Mouse (Mus musculus): ENCODE measurements around the gene Atf1. TPM values are rescaled to one million over a fixed set of nuclear protein-coding genes. Genes with fewer than 3 reads are reported as not detected.
"Not testable (repeated sequence)": the region's sequence is repeated elsewhere in the genome, so short reads cannot be mapped to it uniquely, and the experiment has no call there.

The Atf1 gene
- polyA plus RNA-seq, 1 experiment from 2014 or later = 26.0 TPM

DNA sequence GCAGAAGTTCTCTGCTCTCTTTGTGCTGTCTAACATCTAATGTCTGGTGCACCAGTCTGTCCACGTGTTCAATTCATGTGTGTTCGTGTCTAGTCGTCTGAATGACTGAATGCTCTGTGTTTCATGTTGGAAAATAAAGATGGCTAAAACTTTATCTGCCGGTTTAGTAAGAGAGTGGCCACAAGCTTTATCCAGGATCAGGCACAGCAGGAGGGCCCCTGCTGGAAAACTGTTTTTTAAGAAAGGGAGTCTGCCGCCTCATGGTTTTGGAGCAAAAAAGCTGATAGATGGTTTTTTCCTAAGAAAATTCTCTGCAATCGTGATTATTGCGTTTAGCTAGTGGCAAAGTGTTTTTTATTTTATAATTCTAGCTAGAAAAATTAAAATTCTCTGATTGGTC is 43.0 kb downstream of the Atf1 start:
- H3K4me1 ChIP-seq; H3K4me2 ChIP-seq (replicated peaks); H3K27me3 ChIP-seq (replicated peaks); H3K27ac ChIP-seq; H3K36me3 ChIP-seq; H3K9ac ChIP-seq; H3K4me3 ChIP-seq; ATAC-seq (ENCODE audit: low FRiP score, low read depth); H3K9me3 ChIP-seq: not testable (repeated sequence)
- 30% methylated on average over 7 of the region's 7 CpGs for WGBS

GRCm38 (mm10) chr15:100271411-100271810 is 43.8 kb downstream of the Atf1 start:
- H3K27me3 ChIP-seq (replicated peaks) = peaks cover 4% of the 10 kb centered on the region; the same call in 1 of the 2 replicates
- H3K9ac ChIP-seq = no peak overlapping the region
- H3K4me2 ChIP-seq (replicated peaks) = no peak overlapping the region
- 65% methylated on average over 14 of the region's 14 CpGs for WGBS
- no peaks in the 10 kb centered on the region for H3K36me3 ChIP-seq
- ATAC-seq (ENCODE audit: low FRiP score, low read depth) = no peak
- H3K27ac ChIP-seq = no peak overlapping the region
- H3K4me1 ChIP-seq = no peaks in the 10 kb centered on the region
- H3K4me3 ChIP-seq = no peak overlapping the region
- no peaks in the 10 kb centered on the region for H3K9me3 ChIP-seq

GRCm38 (mm10) chr15:100273791-100274308 is 46.2 kb downstream of the Atf1 start:
- not testable (repeated sequence) for H3K36me3 ChIP-seq; H3K4me3 ChIP-seq; H3K9me3 ChIP-seq; H3K9ac ChIP-seq; H3K27me3 ChIP-seq (replicated peaks); H3K4me1 ChIP-seq; H3K4me2 ChIP-seq (replicated peaks); ATAC-seq (ENCODE audit: low FRiP score, low read depth); H3K27ac ChIP-seq
- WGBS = 90% methylated on average over 4 of the region's 4 CpGs

DNA sequence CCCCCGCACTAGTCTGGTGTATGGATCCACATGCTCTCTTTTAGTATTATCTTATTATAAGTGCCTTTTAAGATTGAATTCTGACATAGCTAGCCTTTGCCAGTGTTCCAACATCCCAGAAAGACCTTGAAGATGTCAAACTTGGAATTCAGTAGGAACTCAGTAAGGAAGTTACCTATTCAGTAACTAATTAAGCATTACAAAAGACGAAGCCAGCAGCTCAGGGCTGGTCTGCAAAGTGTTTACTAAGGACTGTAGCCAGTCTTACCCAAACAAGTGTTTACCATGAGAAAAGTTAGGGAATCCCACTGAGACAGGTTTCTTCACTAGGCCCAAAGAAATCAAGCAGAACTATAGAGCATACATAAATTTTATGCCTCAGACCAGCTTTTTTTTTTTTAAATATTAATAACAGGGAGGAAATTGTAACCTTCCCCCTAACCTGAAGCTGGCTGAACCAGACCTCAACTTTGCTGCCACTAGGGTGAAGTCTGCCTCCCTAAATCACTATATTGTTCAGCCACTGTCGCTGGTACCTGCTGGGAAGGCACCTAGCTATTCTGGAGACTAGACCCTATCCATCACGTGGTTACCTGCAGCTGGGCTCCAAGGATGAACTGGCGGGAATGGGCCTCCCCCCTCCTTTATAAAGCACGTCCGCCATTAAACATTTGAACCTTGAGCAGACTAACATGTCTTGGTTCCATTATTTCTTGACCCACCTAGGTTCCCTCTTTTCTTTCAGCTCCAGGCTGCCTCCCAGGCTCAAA is 47.4 kb downstream of the Atf1 start:
- H3K27ac ChIP-seq = no peak overlapping the region
- no peaks in the 10 kb centered on the region; the same call in 1 of the 2 replicates for H3K27me3 ChIP-seq (replicated peaks)
- H3K9me3 ChIP-seq = no peaks in the 10 kb centered on the region
- H3K4me3 ChIP-seq = no peak overlapping the region
- H3K4me1 ChIP-seq = no peaks in the 10 kb centered on the region
- WGBS = 88% methylated on average over 7 of the region's 7 CpGs
- H3K4me2 ChIP-seq (replicated peaks) = no peak overlapping the region
- H3K36me3 ChIP-seq = no peaks in the 10 kb centered on the region
- ATAC-seq (ENCODE audit: low FRiP score, low read depth) = no peak
- H3K9ac ChIP-seq = no peak overlapping the region

DNA sequence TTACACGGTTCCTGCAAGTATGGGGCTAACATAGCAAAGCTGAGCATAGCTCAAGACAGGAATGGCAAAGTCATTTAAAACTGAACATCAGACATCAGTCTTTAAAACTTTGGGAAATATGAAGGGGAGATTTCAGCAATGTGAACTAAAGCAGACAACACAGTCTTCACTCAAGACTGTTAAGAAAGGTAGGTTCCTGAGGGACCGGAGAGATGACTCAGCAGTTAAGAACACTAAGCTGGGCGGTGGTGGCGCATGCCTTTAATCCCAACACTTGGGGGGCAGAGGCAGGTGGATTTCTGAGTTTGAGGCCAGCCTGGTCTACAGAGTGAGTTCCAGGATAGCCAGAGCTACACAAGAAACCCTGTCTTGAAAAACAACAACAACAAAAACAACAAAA is 48.8 kb downstream of the Atf1 start:
- WGBS = 94% methylated on average over 4 of the region's 4 CpGs
- H3K9me3 ChIP-seq = peaks cover 4% of the 10 kb centered on the region; the same call in 1 of the 2 replicates
- no peaks in the 10 kb centered on the region; the same call in 1 of the 2 replicates for H3K27me3 ChIP-seq (replicated peaks)
- no peak overlapping the region for H3K4me3 ChIP-seq
- H3K27ac ChIP-seq = no peak overlapping the region
- H3K36me3 ChIP-seq = no peaks in the 10 kb centered on the region
- no peaks in the 10 kb centered on the region for H3K4me1 ChIP-seq
- no peak for ATAC-seq (ENCODE audit: low FRiP score, low read depth)
- no peak overlapping the region for H3K9ac ChIP-seq
- no peak overlapping the region for H3K4me2 ChIP-seq (replicated peaks)

GRCm38 (mm10) chr15:100277586-100277985 is 50.0 kb downstream of the Atf1 start:
- peaks cover 4% of the 10 kb centered on the region; the same call in 1 of the 2 replicates for H3K9me3 ChIP-seq
- 96% methylated on average over 3 of the region's 3 CpGs for WGBS
- H3K36me3 ChIP-seq = no peaks in the 10 kb centered on the region
- no peaks in the 10 kb centered on the region for H3K27me3 ChIP-seq (replicated peaks)
- H3K4me1 ChIP-seq = no peaks in the 10 kb centered on the region
- no peak overlapping the region for H3K4me3 ChIP-seq
- no peak overlapping the region for H3K4me2 ChIP-seq (replicated peaks)
- no peak for ATAC-seq (ENCODE audit: low FRiP score, low read depth)
- H3K9ac ChIP-seq = no peak overlapping the region
- H3K27ac ChIP-seq = no peak overlapping the region

DNA sequence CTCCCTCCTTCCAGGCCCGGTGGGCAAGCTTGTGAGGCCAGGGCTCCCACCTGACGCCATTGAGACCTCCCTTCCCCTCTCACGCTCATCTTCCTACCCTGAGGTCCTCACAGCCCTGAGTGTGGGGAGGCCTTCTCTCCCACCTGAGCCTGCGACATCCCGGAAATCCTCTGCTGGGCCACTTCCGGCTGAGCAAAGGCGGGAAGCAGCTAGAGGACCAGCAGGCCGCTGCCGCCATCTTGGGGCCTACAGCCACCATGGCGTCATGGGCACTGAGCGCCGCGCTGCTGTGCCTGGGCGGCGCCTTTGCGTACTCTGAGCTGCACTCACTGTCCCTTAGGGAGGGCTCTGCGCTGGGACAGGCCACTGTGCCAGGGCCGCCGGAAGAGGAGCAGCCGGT is 53.0 kb downstream of the Atf1 start, which contains the start of gene Tmprss12:
Gene Tmprss12, plus strand, starts transcription at position 212 of the 400 bp plus-strand sequence.
- Histone ChIP-seq H3K4me1 (no peaks in the 10 kb centered on the region), H3K9ac (no peak within 1 kb of the TSS), H3K4me3 (no peak within 1 kb of the TSS), H3K27ac (no peak within 1 kb of the TSS), H3K36me3 (no peaks in the 10 kb centered on the region), H3K9me3 (peaks cover 4% of the 10 kb centered on the region; the same call in 1 of the 2 replicates), H3K27me3 (replicated peaks) (no peaks in the 10 kb centered on the region), H3K4me2 (replicated peaks) (no peak within 1 kb of the TSS)
- WGBS = 95% methylated on average over 20 of the region's 20 CpGs
- no peak for ATAC-seq (ENCODE audit: low FRiP score, low read depth)

GRCm38 (mm10) chr15:100288980-100289379 is 61.4 kb downstream of the Atf1 start:
- WGBS = 91% methylated on average over 6 of the region's 6 CpGs
- Histone ChIP-seq H3K4me3 (no peak overlapping the region), H3K9ac (no peak overlapping the region), H3K4me2 (replicated peaks) (no peak overlapping the region), H3K9me3 (0 out of 2 replicates have a peak, but pooled peaks cover 3% of the 10 kb centered on the region), H3K27ac (no peak overlapping the region), H3K4me1 (no peaks in the 10 kb centered on the region), H3K27me3 (replicated peaks) (no peaks in the 10 kb centered on the region), H3K36me3 (no peaks in the 10 kb centered on the region)
- no peak for ATAC-seq (ENCODE audit: low FRiP score, low read depth)

- Histone ChIP-seq H3K9me3 (0 out of 2 replicates have a peak, but pooled peaks cover 3% of the 10 kb centered on the region), H3K4me3 (no peak overlapping the region), H3K4me1 (no peaks in the 10 kb centered on the region), H3K27me3 (replicated peaks) (no peaks in the 10 kb centered on the region), H3K9ac (no peak overlapping the region), H3K36me3 (no peaks in the 10 kb centered on the region), H3K4me2 (replicated peaks) (no peak overlapping the region), H3K27ac (no peak overlapping the region)
- WGBS = 78% methylated on average over 5 of the region's 5 CpGs
- ATAC-seq (ENCODE audit: low FRiP score, low read depth) = no peak
Observed at GRCm38 (mm10) chr15:100290858-100291257, 63.2 kb downstream of the Atf1 start.

DNA sequence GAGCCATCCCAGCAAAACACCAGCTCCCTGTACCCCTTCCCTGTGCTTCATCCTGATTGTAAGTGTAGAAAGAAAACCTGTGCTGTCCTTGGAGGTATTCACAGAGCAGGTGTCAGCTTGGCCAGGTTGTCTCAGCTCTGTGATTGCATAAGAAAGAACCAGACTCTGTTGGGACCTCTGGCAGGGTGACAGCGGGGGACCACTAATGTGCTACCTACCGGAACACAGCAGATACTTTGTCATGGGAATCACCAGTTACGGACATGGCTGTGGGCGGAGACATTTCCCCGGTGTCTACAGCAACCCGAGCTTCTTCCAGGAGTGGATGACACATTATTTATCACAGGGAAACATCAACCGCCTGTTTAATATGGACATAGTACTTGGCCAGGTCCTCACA is 64.7 kb downstream of the Atf1 start:
- Histone ChIP-seq H3K9ac (no peak overlapping the region), H3K27me3 (replicated peaks) (no peaks in the 10 kb centered on the region), H3K4me2 (replicated peaks) (no peak overlapping the region), H3K36me3 (no peaks in the 10 kb centered on the region), H3K4me3 (no peak overlapping the region), H3K27ac (no peak overlapping the region), H3K4me1 (no peaks in the 10 kb centered on the region), H3K9me3 (0 out of 2 replicates have a peak, but pooled peaks cover 3% of the 10 kb centered on the region)
- ATAC-seq (ENCODE audit: low FRiP score, low read depth) = no peak
- 71% methylated on average over 7 of the region's 7 CpGs for WGBS

DNA sequence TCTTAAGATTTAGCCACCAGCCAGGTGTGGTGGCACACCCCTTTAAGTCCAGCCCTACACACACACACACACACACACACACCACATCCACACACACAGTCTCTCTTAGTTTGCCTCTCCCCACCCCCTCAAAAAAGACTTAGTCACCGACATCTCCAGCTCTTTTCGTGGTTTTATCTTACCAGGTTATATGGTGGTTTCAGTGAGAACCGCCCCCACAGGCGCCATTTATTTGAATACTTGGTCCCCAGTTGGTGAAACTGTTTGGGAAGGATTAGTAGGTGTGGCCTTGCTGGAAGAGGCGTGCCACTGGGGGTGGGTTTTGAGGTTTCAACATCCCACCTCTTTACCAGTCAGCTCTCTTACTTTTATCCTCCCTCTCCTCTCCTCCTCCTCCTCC is 70.2 kb downstream of the Atf1 start:
- Histone ChIP-seq H3K4me3 (no peak overlapping the region), H3K4me1 (no peaks in the 10 kb centered on the region), H3K4me2 (replicated peaks) (no peak overlapping the region), H3K9ac (no peak overlapping the region), H3K27me3 (replicated peaks) (no peaks in the 10 kb centered on the region), H3K36me3 (no peaks in the 10 kb centered on the region), H3K9me3 (no peaks in the 10 kb centered on the region), H3K27ac (no peak overlapping the region)
- no peak for ATAC-seq (ENCODE audit: low FRiP score, low read depth)
- WGBS = 88% methylated on average over 5 of the region's 5 CpGs

DNA sequence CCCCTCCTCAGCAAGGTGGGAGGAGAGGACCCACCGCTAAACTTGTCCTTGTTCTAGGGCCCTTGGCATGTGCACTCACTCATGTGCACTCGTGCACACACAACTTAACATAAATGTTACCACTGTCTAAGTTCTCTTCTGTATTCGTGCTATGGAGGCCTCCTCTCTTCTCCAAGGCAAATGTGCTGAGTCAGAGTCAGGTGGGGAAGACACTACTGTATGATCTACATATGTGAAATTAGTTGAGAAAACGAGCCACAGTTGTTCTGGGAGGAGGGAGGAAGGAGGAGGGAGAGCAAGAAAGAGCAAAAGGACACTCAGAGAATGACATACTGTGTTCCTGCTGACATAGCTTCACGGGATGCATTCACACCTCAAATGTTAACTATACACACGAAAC is 72.9 kb downstream of the Atf1 start:
- no peaks in the 10 kb centered on the region for H3K9me3 ChIP-seq
- no peak overlapping the region for H3K4me3 ChIP-seq
- H3K27ac ChIP-seq = no peak overlapping the region
- no peaks in the 10 kb centered on the region for H3K36me3 ChIP-seq
- ATAC-seq (ENCODE audit: low FRiP score, low read depth) = no peak
- no peak overlapping the region for H3K9ac ChIP-seq
- H3K4me1 ChIP-seq = no peaks in the 10 kb centered on the region; the same call in 1 of the 2 replicates
- 79% methylated on average over 6 of the region's 6 CpGs for WGBS
- H3K27me3 ChIP-seq (replicated peaks) = no peaks in the 10 kb centered on the region
- no peak overlapping the region for H3K4me2 ChIP-seq (replicated peaks)

DNA sequence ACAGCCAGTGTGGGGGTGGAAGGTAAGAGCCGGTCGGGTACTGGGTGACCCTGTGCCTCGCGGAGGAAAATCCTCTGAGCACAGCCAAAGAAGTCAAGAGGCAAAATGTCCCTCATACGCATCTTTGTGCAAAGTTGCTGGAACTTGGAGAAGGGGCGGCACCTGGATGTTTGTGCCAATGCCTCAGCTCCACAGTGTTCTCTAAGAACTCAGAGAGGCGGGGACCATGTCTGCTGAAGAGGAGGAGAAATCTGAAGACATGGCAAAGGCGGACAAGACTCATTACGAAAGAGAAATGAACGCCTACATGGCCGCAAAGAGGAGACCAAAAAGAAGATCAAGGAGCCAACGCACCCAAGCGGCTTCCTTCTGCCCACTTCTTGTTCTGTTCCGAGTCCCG is 73.9 kb downstream of the Atf1 start:
- Histone ChIP-seq H3K27ac (no peak overlapping the region), H3K4me2 (replicated peaks) (no peak overlapping the region), H3K9me3 (no peaks in the 10 kb centered on the region), H3K36me3 (no peaks in the 10 kb centered on the region), H3K4me1 (no peaks in the 10 kb centered on the region; the same call in 1 of the 2 replicates), H3K9ac (no peak overlapping the region), H3K4me3 (no peak overlapping the region), H3K27me3 (replicated peaks) (no peaks in the 10 kb centered on the region)
- no peak for ATAC-seq (ENCODE audit: low FRiP score, low read depth)
- WGBS = 84% methylated on average over 15 of the region's 15 CpGs
